Mouse (Mus musculus) urinary bladder, postnatal 36 days (tissue): ENCODE measurements around the gene Trim46.
A peak's percentile ranks its signal among the peaks of the same experiment; 100 is the strongest.

ENCODE experiments used
- DNase-seq, 2 experiments: peaks; one replicate each; pipeline ENCODE4 v3.0.0; 2022; ENCODE audit warnings: low spot score in 2 of 2, mixed read lengths in 1 of 2

The Trim46 gene

GRCm38 (mm10) chr3:89246261-89247100 lies at the start of gene Trim46:
Gene Trim46 (minus strand): TSS chr3:89246309.
- DNase-seq, result peak; percentile 82 to 88

GRCm38 (mm10) chr3:89295685-89296230 lies 49.6 kb upstream of the Trim46 start:
- DNase-seq, result no peak

DNA sequence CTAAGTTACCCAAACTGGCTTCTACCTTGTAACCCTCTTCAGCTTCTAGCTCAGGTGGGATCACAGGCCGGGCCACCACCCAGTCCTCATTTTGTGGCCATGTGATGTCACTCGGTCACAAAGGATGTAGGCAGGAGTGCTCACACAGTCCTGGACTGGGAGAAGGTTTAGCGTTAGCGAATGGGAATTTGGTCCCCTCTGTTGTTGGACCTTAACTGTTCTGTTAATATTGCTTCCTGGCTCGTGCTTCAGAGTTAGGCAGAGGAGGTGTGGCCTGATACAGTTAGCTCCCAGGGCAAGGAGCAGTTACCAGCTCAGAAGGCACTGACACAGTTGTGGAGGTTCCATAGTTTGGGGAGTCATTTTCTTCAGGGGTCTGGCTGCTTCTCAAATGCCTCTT lies 48.1 kb upstream of the Trim46 start:
- DNase-seq, result no peak

- no peak for DNase-seq
Measured at GRCm38 (mm10) chr3:89293247-89293918, 47.3 kb upstream of the Trim46 start.

- no peak for DNase-seq
Measured at GRCm38 (mm10) chr3:89292303-89292702, 46.2 kb upstream of the Trim46 start.

GRCm38 (mm10) chr3:89291874-89292273 lies 45.8 kb upstream of the Trim46 start:
- no peak for DNase-seq

GRCm38 (mm10) chr3:89288503-89288928 lies 42.4 kb upstream of the Trim46 start:
- no peak for DNase-seq

DNA sequence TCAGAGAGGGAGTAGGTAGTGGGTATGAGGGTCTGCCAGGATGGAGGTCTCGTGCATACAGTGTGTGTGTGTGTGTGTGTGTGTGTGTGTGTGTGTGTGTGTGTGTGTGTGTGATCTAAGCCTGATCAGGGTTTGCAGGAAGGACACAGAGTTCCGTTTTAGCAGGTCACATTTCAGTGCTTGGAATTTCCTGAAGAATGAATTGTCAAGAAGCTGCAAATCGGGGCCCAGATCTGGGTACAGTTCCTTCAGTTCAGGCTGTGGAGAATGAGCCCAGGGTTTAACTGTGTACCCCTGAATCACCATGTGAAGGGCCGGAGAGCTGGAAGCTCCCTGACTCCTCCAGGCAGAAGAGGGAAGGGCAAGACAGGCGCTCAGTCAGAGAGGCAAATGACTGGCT lies 41.2 kb upstream of the Trim46 start:
- no peak for DNase-seq

DNA sequence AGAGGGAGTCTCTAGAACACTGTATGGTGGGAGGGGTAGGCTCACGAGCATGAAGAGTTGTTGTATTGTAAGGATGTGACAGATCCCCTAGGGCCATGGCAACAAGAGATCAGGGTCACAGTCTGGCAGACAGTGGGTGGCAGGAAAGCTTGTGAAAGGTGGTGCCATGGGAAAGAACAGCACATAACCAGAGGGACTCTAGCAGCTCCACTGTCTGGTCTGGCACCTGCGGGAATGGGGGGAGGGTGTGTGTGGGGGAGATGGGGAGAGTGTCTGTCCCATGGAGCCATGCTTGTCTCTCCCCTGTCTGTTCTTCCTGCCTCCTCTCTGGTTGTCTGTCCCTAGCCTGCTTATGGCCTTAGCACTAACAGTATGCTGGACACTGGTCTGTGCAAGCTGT lies 39.4 kb upstream of the Trim46 start:
- no peak for DNase-seq

DNA sequence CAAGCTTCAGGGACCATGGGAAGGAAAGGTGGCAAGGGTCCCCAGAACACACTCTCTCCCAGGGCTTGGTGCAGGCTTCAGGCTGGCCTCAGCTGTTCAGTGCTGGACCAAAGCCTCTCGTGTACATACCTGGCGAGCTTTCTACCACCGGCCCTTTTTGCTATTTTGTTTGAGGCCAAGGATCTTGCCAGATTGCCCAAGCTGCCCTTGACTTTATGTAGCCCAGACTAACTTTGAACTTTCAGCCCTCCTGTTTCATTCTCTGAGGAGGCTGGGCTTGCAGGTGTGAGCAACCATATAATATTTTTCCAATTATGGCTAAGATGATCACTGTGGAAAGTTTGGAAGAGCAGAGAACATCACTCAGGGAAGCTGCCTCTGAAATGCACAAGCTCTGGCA lies 38.2 kb upstream of the Trim46 start:
- DNase-seq, result no peak

DNA sequence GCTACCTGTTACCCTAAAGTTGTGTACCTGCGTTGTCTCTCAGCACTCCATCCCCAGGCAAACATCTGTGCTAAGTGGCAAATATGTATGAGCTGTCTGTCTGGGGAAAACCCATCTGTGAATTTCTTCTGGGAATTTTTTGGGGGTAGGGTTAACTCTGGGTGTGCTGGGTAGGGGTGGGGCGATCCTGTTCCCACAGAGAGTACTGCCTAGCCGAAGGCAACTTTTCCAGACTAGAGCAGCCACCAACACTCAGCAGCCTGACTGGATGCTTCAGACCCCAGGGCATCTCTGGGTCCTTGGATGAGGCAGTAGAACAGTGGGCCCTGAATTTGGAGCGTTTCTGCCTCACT lies 36.2 kb upstream of the Trim46 start:
- no peak for DNase-seq

DNA sequence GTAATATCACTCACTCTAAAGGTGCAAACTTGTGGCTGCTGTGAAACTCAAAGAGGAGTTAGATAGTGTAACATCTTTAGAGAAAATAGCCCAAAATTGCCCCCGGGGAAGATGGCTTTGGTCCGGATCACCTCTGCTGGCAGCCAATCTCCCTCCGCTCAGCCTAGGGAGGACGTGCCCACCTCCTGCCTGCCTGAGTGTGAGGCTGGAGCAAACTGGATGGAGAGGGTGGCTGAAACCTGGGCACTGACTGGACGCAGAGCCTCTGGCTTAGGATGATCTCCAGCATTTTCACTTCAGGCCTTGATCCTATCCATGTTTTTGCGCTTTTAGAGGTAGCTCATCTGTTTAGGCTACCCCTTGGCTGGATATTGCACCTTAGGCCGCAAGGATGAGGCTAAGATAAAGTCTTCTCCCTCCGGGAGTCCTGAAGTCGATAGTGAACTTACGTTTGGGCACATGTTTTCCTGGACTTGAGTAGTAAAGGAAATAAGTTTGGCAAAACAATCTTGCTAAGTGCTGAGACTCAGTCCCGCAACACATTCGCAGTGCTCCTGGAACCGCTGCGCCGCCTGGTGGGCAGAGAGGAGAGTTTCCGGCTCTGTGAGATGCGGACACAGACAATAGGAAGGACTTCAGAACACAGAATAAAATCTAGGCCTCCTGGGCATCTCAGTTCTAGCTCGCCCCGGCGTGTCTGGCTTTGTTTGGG lies 35.6 kb upstream of the Trim46 start:
- peak; percentile 80 to 88 for DNase-seq

DNA sequence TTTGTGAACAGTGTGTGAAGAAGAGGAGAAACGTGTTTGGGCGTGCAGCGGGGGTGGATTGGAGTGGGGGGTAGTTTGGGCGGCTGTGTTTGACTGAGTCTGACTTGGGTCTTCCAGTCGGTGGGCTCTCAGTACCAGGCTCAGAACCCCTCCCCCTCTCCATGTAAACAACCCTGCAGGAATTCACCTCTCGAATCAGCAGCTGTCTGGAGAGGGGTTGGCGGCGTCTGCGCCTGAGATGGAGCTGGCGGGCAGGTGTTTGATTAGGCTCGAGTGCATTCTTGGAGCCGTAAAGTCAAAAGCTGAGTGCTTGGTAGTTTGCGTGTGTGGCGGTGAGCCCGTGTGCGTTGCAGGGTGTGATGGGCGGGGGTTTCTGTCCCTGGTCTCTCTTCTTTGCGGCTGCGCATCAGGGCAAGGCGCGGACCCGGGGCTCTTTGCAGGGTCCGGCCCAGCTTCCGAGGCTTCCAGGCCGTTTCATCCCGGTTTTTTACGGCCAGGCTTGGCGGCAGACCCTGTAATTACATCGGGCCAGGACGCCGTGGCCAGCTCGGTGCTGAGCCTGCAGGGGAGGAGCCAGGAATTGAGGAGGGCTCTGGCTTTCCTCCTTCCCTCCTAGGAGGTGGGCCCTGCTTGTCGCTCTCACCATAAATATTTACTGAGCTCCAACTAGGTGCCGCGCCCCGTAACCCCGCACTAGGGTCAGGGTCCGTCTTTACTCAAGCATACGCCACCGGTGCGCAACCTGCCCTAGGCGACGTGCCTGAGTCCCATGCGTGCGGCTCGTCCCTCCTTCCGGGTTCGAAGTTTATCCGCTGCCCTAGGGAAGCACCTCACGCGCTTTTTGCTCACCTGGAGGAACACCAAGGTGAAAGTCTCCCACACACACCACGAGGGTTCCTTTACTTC lies 34.8 kb upstream of the Trim46 start, which contains the start of gene Efna1:
Efna1 (minus strand) TSS at position 537 of the 906 bp plus-strand sequence.
- peak; percentile 64 to 68 for DNase-seq

DNA sequence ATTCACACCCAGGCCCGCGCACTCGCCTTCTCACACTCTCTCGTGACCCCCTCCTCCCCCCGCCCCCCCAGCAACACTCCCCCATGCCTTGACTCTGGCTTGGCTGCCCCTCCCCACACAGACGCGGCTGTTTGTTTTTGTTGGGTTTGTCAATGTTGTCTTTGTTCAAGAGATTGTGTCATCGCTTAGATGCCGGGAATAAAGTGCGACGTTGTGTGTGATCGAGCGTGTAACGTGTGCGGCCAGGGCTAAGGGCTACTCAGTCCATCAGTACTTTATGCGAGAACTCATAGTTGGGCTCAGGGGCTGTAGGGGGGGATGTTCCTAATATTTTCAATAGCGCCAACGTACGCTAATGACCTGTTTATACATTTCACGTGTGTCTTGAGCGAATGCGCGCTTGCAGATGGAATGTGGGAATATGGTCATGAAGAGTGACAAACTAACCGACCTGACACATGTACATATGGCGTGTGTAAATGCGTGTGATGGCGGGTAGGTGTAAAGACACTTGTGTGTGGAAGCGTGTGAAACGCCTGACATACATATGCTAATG lies 34.0 kb upstream of the Trim46 start:
- DNase-seq, result peak; percentile 21 to 50

DNA sequence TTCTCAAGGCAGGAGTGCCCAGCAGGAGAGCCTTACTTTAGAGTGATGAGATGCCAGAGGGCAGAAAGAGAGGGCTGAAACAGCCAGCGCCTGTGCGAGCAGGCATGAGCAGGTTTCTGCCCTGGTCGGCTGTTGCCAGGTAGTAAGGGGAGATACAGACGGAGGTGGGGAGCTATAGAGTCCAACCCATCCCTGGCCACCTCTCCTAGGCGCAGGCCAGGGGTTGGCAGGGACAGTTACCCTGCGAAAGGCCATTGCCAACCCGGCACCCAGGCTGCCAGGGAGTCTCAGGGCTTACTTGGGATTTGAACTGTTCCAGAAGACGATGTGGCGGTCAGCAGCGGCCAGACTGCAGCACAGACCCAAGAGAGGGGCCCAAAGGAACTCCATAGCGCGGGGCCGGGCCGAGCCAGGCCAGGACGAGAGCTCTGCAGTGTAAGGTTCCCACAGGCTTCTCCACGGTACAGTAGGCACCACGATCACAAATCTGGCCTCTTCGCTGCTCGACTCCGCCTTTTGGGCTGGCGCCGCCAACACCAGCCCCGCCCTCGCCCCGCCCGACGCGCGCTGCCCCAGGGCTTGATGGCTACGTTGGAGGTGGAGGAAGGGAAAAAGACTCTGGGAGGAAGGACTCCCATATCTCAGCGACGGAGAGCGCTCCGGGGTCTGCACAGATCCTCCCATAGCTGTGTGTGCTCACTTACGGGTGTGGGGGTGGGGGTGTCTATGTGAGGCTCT lies 33.2 kb upstream of the Trim46 start:
- peak; percentile 86 to 87 for DNase-seq

DNA sequence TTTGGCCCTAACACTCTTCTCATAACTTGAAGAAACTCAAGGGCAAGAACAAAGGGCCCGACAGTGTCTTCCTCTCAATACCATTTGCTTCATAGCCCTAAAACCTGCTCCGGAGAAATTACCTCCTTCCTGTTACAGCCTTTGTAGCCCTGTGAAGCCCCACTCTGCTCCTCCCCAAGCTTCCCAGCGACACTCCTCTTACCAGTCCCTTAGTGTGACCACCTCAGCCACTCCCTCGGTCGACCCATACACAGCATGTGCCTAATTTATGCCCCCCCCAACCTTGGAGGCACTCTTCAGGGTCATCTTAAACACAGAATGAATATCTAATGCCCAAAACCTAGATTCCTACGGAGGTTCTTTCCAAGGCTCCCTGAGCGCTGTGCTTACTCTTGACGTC lies 32.5 kb upstream of the Trim46 start:
- DNase-seq, result no peak

GRCm38 (mm10) chr3:89278107-89278506 lies 32.0 kb upstream of the Trim46 start:
- peak in 1 of 2 experiments; percentile 54 for DNase-seq

GRCm38 (mm10) chr3:89277281-89278021 lies 31.3 kb upstream of the Trim46 start:
- DNase-seq, result peak; percentile 65 to 72

- no peak for DNase-seq
Measured at GRCm38 (mm10) chr3:89276061-89276460, 30.0 kb upstream of the Trim46 start.
